Mouse (Mus musculus) kidney, adult 18-20 months (tissue): ENCODE results near the gene Dmrtc1c1.
"Not testable (repeated sequence)": the region's sequence is repeated elsewhere in the genome, so short reads cannot be mapped to it uniquely, and the experiment has no call there.

Experiments used
- DNase-seq: peaks from one replicate; pipeline ENCODE4 v3.0.0; 2021

The Dmrtc1c1 gene

GRCm38 (mm10) chrX:102802663-102803062 is at the start of gene Dmrtc1c1:
Dmrtc1c1 (plus strand) TSS chrX:102802963.
- DNase-seq = not testable (repeated sequence)

- DNase-seq = no peak
These were observed 36.9 kb upstream of the Dmrtc1c1 start for GRCm38 (mm10) chrX:102765878-102766277.

- no peak for DNase-seq
These were observed 9.5 kb downstream of the Dmrtc1c1 start for GRCm38 (mm10) chrX:102812311-102812710.

GRCm38 (mm10) chrX:102854516-102854915 is 51.8 kb downstream of the Dmrtc1c1 start, which contains the start of gene Dmrtc1c2:
Dmrtc1c2 (minus strand) TSS chrX:102854616.
- DNase-seq = not testable (repeated sequence)
